Mouse (Mus musculus) embryo, embryonic 11.5 days (tissue): ENCODE measurements at regions not wholly inside any gene's neighbourhood (a gene's known extent, or its start where the extent isn't known, plus 50 kb on each side); places are given as distances from the start of the nearest gene placed in this dataset.
"Not testable (repeated sequence)": the region's sequence is repeated elsewhere in the genome, so short reads cannot be mapped to it uniquely, and the experiment has no call there.

Source experiments
- DNase-seq: peaks from one replicate; pipeline ENCODE4 v3.0.0-alpha.2; 2012; ENCODE audit warnings: low read depth, low spot score

GRCm38 (mm10) chrX:159072647-159073046, 137.5 kb upstream of the Rps6ka3 start:
- DNase-seq, result no peak

DNA sequence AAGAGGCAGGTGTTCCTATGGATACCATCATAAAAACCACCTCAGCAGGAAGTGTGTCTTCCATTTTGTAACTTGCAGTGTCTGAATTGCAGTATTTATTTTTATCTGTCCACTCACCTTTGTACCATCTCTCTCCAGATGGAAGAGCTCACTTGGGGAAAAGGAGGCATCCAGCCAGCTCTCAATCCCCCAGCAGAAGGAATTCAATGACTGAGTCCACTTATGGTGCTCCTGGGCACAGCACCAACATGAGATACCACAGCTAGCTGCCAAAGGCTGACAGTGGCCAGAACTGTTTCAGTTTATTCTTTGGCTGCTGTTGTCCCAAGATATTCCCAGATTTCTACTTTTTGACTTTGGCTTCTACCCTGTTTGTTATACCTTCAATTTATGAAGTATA, 136.6 kb upstream of the Rps6ka3 start:
- no peak for DNase-seq

DNA sequence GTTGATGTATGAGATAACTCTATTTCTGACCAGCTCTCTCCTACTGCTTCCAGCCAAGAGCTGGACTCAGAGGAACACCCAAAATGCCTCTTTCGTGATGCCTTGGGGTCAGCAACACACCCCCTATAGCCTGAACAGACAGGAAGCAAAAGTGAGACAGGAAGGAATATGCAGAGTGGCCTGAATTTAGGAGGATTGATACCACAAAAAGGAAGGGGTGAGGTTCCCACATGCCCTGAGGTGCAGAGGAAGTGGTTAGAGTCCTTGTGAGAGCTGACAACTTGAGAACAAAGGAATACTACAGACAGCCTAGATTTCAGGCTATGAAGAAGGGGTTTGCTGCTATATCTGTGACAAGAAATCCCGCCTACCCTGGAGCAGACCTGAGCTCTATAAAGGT, 129.6 kb upstream of the Rps6ka3 start:
- DNase-seq, result no peak

- DNase-seq, result not testable (repeated sequence)
Measured at GRCm38 (mm10) chrX:159110651-159111050, 99.5 kb upstream of the Rps6ka3 start.

DNA sequence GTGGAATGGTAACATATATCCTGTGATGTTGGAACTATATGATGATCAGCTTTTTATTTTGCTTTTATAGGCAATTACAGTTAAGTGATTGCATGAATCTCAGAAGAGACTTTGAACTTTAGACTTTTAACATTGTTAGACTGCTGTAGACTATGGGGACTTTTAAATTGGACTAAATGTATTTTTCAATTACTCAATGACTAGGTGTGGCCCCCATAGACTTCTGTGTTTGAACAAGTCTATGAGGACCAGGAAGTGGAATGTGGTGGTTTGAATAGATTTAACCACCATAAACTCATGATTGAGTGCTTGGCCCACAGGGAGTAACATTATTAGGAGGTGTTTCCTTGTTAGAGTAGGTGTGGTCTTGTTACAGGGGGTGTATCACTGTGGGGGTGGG, 93.9 kb upstream of the Rps6ka3 start:
- no peak for DNase-seq

- no peak for DNase-seq
Measured at GRCm38 (mm10) chrX:159140554-159140953, 69.6 kb upstream of the Rps6ka3 start.

GRCm38 (mm10) chrX:159143278-159143677, 66.8 kb upstream of the Rps6ka3 start:
- DNase-seq, result no peak

- no peak for DNase-seq
Measured at GRCm38 (mm10) chrX:159144674-159145073, 65.4 kb upstream of the Rps6ka3 start.

GRCm38 (mm10) chrX:159145212-159145611, 64.9 kb upstream of the Rps6ka3 start:
- DNase-seq, result no peak

DNA sequence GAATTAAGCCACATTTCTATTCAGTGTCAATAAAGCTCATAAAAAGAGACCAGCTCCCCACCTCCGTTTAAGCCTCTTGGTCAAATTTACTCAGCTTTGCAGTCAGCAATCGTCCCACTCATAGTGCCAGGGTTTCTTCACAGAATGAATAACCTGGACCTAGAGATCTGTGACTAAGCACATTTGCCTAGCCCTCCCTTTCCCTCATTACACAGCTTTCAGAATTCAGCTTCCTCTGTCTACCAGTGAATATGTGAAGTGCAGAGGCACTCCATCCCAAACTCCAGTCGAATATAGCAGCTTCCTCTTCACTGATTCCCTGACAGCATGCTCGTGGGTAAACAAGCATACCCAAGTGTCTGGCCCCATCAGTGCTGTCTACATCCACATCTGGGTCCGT, 54.3 kb upstream of the Rps6ka3 start:
- DNase-seq, result no peak

DNA sequence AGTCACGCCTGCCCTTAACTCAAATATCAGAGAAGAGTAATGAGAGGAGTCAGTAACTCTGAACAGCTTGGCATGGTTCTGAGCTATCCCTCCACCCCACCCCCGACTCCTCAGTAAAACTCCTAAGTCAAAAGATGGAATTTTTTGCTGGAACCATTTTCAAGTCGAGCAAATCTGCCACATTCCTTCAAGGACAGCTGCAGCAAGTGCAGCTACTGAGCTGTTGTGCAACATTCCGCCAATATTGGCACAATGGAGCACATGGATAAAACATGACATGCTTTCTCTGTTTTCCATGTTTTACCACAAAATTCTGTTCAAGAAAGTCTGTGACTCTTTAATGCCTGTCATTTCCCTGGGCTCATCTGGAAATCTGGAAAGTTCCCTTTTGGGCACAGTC, 53.1 kb upstream of the Rps6ka3 start:
- no peak for DNase-seq

DNA sequence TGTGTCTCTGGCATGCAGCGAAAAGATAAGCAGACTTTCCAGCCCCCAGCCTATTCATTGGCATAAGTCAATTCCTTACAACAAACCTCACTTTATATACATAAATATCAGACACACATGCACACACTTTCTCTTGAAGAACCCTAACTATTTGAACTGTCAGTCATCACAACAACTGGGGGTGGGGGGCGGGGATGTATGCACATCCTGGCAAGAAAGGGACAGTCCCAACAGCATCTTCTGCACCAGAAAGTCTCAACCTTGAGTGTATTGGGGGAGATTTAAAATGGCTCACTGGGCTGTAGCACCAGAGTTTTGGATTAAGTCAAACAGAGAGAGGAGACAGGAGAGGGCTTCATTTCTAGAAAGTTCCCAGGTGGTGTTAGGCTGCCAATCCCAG, 50.4 kb upstream of the Rps6ka3 start:
- no peak for DNase-seq
